Mouse (Mus musculus): Measurements from ENCODE around the gene Cacnb2.

The Cacnb2 gene

GRCm38 (mm10) chr2:14602788-14603187 lies at the start of gene Cacnb2:
Cacnb2 (plus strand) TSS chr2:14603088.
- DNase-seq = no peak

- DNase-seq = no peak
These were observed 34.9 kb upstream of the Cacnb2 start for GRCm38 (mm10) chr2:14568020-14568419.

GRCm38 (mm10) chr2:14571300-14571699 lies 31.6 kb upstream of the Cacnb2 start:
- DNase-seq = no peak

GRCm38 (mm10) chr2:14589541-14589940 lies 13.3 kb upstream of the Cacnb2 start:
- no peak for DNase-seq

GRCm38 (mm10) chr2:14597909-14598563 lies 4.9 kb upstream of the Cacnb2 start:
- no peak for DNase-seq

GRCm38 (mm10) chr2:14603784-14604781 lies 1.2 kb downstream of the Cacnb2 start:
- DNase-seq = peak; percentile 28 to 35

GRCm38 (mm10) chr2:14604791-14605190 lies 1.9 kb downstream of the Cacnb2 start:
- peak; percentile 10 to 17 for DNase-seq

GRCm38 (mm10) chr2:14605207-14605606 lies 2.3 kb downstream of the Cacnb2 start:
- no peak for DNase-seq

GRCm38 (mm10) chr2:14608606-14609005 lies 5.7 kb downstream of the Cacnb2 start:
- no peak for DNase-seq

GRCm38 (mm10) chr2:14612705-14613104 lies 9.8 kb downstream of the Cacnb2 start:
- DNase-seq = no peak

- no peak for DNase-seq
These were observed 13.5 kb downstream of the Cacnb2 start for GRCm38 (mm10) chr2:14616361-14616760.

- no peak for DNase-seq
These were observed 17.4 kb downstream of the Cacnb2 start for GRCm38 (mm10) chr2:14620120-14620853.

- DNase-seq = no peak
These were observed 18.0 kb downstream of the Cacnb2 start for GRCm38 (mm10) chr2:14620891-14621290.

GRCm38 (mm10) chr2:14623820-14624219 lies 20.9 kb downstream of the Cacnb2 start:
- DNase-seq = no peak

- no peak for DNase-seq
These were observed 27.1 kb downstream of the Cacnb2 start for GRCm38 (mm10) chr2:14629814-14630492.

- no peak for DNase-seq
These were observed 28.7 kb downstream of the Cacnb2 start for GRCm38 (mm10) chr2:14631590-14631989.

- no peak for DNase-seq
These were observed 30.3 kb downstream of the Cacnb2 start for GRCm38 (mm10) chr2:14633202-14633601.

- DNase-seq = no peak
These were observed 36.4 kb downstream of the Cacnb2 start for GRCm38 (mm10) chr2:14639266-14639665.

- no peak for DNase-seq
These were observed 37.0 kb downstream of the Cacnb2 start for GRCm38 (mm10) chr2:14639877-14640276.

- peak in 1 of 2 experiments; percentile 15 for DNase-seq
These were observed 38.2 kb downstream of the Cacnb2 start for GRCm38 (mm10) chr2:14641040-14641439.

GRCm38 (mm10) chr2:14651268-14651667 lies 48.4 kb downstream of the Cacnb2 start:
- DNase-seq = no peak

GRCm38 (mm10) chr2:14656673-14657072 lies 53.8 kb downstream of the Cacnb2 start:
- no peak for DNase-seq

Measured in cerebellum, postnatal 36 days (tissue).